Mouse (Mus musculus) heart, embryonic 14.5 days (tissue): ENCODE measurements around the gene Acot5. TPM values are rescaled to one million over a fixed set of nuclear protein-coding genes. Genes with fewer than 3 reads are reported as not detected.
"Not testable (repeated sequence)": the region's sequence is repeated elsewhere in the genome, so short reads cannot be mapped to it uniquely, and the experiment has no call there.

Experiments used
- ATAC-seq: fragments of 200-750 bp; cut with Nextera tagmentation; 2 replicates; pipeline ENCODE4 v1.8.0; 2017; ENCODE audit warnings: low read depth, moderate TSS enrichment; ENCODE audit not compliant: insufficient number of reproducible peaks, insufficient read depth, low FRiP score
- H3K27ac ChIP-seq, 2 experiments: fragments of 200-500 bp in 1 of 2; fragments of 300-500 bp in 1 of 2; sonication (generic) in 1 of 2; replicated peaks in 1 of 2; 2 replicates each; pipeline ENCODE4 v1.5.1; 2012 to 2014; ENCODE audit warnings: low read depth in 2 of 2, low read length in 2 of 2, control low read depth in 1 of 2, mild to moderate bottlenecking in 1 of 2, mixed read lengths in 1 of 2; ENCODE audit not compliant: control insufficient read depth in 1 of 2, insufficient read depth in 1 of 2
- H3K27me3 ChIP-seq: fragments of 300-500 bp; sonication (generic); 2 replicates; pipeline ENCODE4 v1.6.1; 2014; ENCODE audit warnings: mild to moderate bottlenecking, low read length, control low read depth; ENCODE audit not compliant: control insufficient read depth, insufficient read depth
- H3K36me3 ChIP-seq: fragments of 300-500 bp; sonication (generic); 2 replicates; pipeline ENCODE4 v1.6.1; 2014; ENCODE audit warnings: mild to moderate bottlenecking, control low read depth, low read length, mixed read lengths; ENCODE audit not compliant: control insufficient read depth, insufficient read depth
- H3K4me1 ChIP-seq, 2 experiments: fragments of 200-500 bp in 1 of 2; fragments of 300-500 bp in 1 of 2; sonication (generic) in 1 of 2; 2 replicates each; pipeline ENCODE4 v1.6.1; 2012 to 2014; ENCODE audit warnings: low read length in 2 of 2, control low read depth in 1 of 2, mixed read lengths in 1 of 2; ENCODE audit not compliant: control insufficient read depth in 2 of 2, insufficient read depth in 2 of 2
- H3K4me2 ChIP-seq: fragments of 300-500 bp; sonication (generic); 2 replicates; pipeline ENCODE4 v1.6.1; 2014; ENCODE audit warnings: mild to moderate bottlenecking, low read length
- H3K4me3 ChIP-seq, 2 experiments: fragments of 200-500 bp in 1 of 2; fragments of 300-500 bp in 1 of 2; sonication (generic) in 1 of 2; 2 replicates each; pipeline ENCODE4 v1.5.1; 2012 to 2014; ENCODE audit warnings: low read length in 2 of 2, mild to moderate bottlenecking in 2 of 2, control low read depth in 1 of 2, low read depth in 1 of 2, moderate library complexity in 1 of 2; ENCODE audit not compliant: control insufficient read depth in 1 of 2, insufficient read depth in 1 of 2
- H3K9ac ChIP-seq: fragments of 300-500 bp; sonication (generic); 2 replicates; pipeline ENCODE4 v1.6.1; 2014; ENCODE audit warnings: mild to moderate bottlenecking, low read length
- H3K9me3 ChIP-seq: fragments of 300-500 bp; sonication (generic); 2 replicates; pipeline ENCODE4 v1.6.1; 2016; ENCODE audit warnings: low read length, control low read depth; ENCODE audit not compliant: control insufficient read depth
- WGBS: fragments of 180-500 bp; shearing (Covaris S2); extraction: QIAGEN DNeasy Blood & Tissue Kit; methylation state at CpG from one replicate; pipeline ENCODE4 v1.1.7; 2014; 5-methylcytosine and 5-hydroxymethylcytosine counted together
- polyA plus RNA-seq: library from polyadenylated mRNA; unstranded; fragments of >200 nt; fragmentation: Nextera tagmentation; extraction: Ambion mirVana; gene quantifications from 2 replicates; pipeline ENCODE4 v1.2.1, GENCODE M21; 2014

Gene Acot5
- not detected in 2 replicates for polyA plus RNA-seq

GRCm38 (mm10) chr12:84068986-84069385 is at the start of gene Acot5:
Gene Acot5 (plus strand): TSS chr12:84069325.
- 46% methylated on average over 9 of the region's 9 CpGs for WGBS
- Histone ChIP-seq H3K27me3 (peaks cover 30% of the 10 kb centered on the region), H3K9ac (peak within 1 kb of the TSS; percentile 49)

GRCm38 (mm10) chr12:84020528-84020927 is 48.6 kb upstream of the Acot5 start:
- H3K27ac ChIP-seq, result peak overlapping the region; percentile 14 to 19; a peak in 1 of 4 replicates

More at GRCm38 (mm10) chr12:84068986-84069385, at the start of gene Acot5:
- H3K4me1 ChIP-seq, result no peaks in the 10 kb centered on the region
- no peaks in the 10 kb centered on the region for H3K36me3 ChIP-seq
- peak within 1 kb of the TSS; percentile 41 to 45 for H3K4me3 ChIP-seq
- H3K4me2 ChIP-seq, result peak within 1 kb of the TSS; percentile 76
- no peak within 1 kb of the TSS for H3K27ac ChIP-seq
- no peaks in the 10 kb centered on the region for H3K9me3 ChIP-seq
- no peak for ATAC-seq

GRCm38 (mm10) chr12:84022266-84022665 is 46.9 kb upstream of the Acot5 start:
- H3K9me3 ChIP-seq, H3K4me2 ChIP-seq, H3K4me3 ChIP-seq, H3K36me3 ChIP-seq, H3K4me1 ChIP-seq, H3K9ac ChIP-seq, H3K27me3 ChIP-seq, ATAC-seq, H3K27ac ChIP-seq: not testable (repeated sequence)
- 93% methylated on average over 4 of the region's 4 CpGs for WGBS

More at GRCm38 (mm10) chr12:84020528-84020927, 48.6 kb upstream of the Acot5 start:
- not testable (repeated sequence) for H3K9ac ChIP-seq, H3K4me1 ChIP-seq, H3K4me3 ChIP-seq, H3K27me3 ChIP-seq, H3K9me3 ChIP-seq, H3K36me3 ChIP-seq
- peak; percentile 80 for ATAC-seq
- WGBS, result under 1% methylated on average over 7 of the region's 7 CpGs
- 0 out of 2 replicates have a peak overlapping the region, but pooled peaks have one; percentile 27 for H3K4me2 ChIP-seq

GRCm38 (mm10) chr12:84023052-84023745 is 45.9 kb upstream of the Acot5 start:
- Histone ChIP-seq H3K4me1 (peaks cover 7 to 8% of the 10 kb centered on the region in 2 experiments; a peak in 3 of 4 replicates), H3K27me3 (no peaks in the 10 kb centered on the region), H3K4me2 (no peak overlapping the region), H3K36me3 (no peaks in the 10 kb centered on the region), H3K4me3 (no peak overlapping the region), H3K27ac (no peak overlapping the region), H3K9ac (no peak overlapping the region), H3K9me3 (no peaks in the 10 kb centered on the region)
- ATAC-seq, result no peak
- 85% methylated on average over 9 of the region's 9 CpGs for WGBS

GRCm38 (mm10) chr12:84025888-84026287 is 43.2 kb upstream of the Acot5 start:
- Histone ChIP-seq H3K36me3 (no peaks in the 10 kb centered on the region), H3K9me3 (no peaks in the 10 kb centered on the region), H3K27me3 (no peaks in the 10 kb centered on the region), H3K4me3 (no peak overlapping the region), H3K27ac (no peak overlapping the region), H3K4me2 (no peak overlapping the region), H3K9ac (no peak overlapping the region), H3K4me1 (peaks cover 3 to 8% of the 10 kb centered on the region in 2 experiments; a peak in 2 of 4 replicates)
- no peak for ATAC-seq
- 79% methylated on average over 7 of the region's 7 CpGs for WGBS

GRCm38 (mm10) chr12:84028328-84028727 is 40.8 kb upstream of the Acot5 start:
- not testable (repeated sequence) for H3K36me3 ChIP-seq, H3K27me3 ChIP-seq, H3K9ac ChIP-seq, H3K4me3 ChIP-seq, ATAC-seq, H3K4me1 ChIP-seq, H3K9me3 ChIP-seq, H3K27ac ChIP-seq, H3K4me2 ChIP-seq
- 67% methylated on average over 3 of the region's 3 CpGs for WGBS

GRCm38 (mm10) chr12:84029043-84029442 is 40.1 kb upstream of the Acot5 start:
- not testable (repeated sequence) for H3K36me3 ChIP-seq, H3K4me1 ChIP-seq, H3K27me3 ChIP-seq, H3K9ac ChIP-seq, H3K9me3 ChIP-seq, ATAC-seq, H3K4me2 ChIP-seq, H3K27ac ChIP-seq, H3K4me3 ChIP-seq
- WGBS, result 94% methylated on average over 1 of the region's 1 CpGs
